Mouse (Mus musculus): ENCODE data around the gene Ptpn14.

DNA sequence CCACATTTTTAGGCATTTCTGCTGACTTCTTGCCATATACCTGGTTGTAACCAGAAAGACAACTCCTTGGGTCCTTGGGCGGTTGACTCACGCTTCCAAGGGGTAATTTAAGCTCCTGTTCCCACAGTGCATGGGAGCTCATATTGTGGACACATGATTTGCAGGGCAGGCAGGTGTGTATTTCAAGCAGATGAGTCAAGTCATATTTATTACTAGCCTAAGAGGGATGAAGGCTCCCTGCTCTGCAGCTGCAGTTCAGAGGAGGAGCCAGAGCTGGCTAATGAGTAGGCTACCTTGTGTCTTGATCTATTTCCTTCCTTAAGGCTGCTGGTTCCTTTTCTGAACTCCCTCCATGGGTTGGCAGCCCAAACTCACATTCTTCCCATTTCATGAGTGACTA lies 83.7 kb downstream of the Ptpn14 start:
- no peak for TF ChIP-seq POLR2A (IDR thresholded peaks at IDR 0.05; ENCODE audit: borderline replicate concordance, low read depth, low read length)
- no peak for TF ChIP-seq CTCF (IDR thresholded peaks at IDR 0.05; ENCODE audit: low read depth, low read length)

Data from bone marrow macrophage, adult 2 months (primary cell).